Mouse (Mus musculus) layer of hippocampus, postnatal 10 days (tissue): ENCODE measurements around the gene Htra2. TPM values are rescaled to one million over a fixed set of nuclear protein-coding genes. Genes with fewer than 3 reads are reported as not detected.

Source experiments
- DNase-seq, 2 experiments: peaks; one replicate each; pipeline ENCODE4 v3.0.0; 2021; ENCODE audit warnings: low spot score in 2 of 2
- total RNA-seq, 2 experiments: library from RNA; stranded (reverse); gene quantifications; 2 replicates each; pipeline ENCODE4 v1.2.3; 2021

Htra2 gene
- total RNA-seq, 2 experiments from 2014 or later = 68.0 to 70.4 TPM

- DNase-seq = peak; percentile 64 to 69
Measured at GRCm38 (mm10) chr6:83033249-83034185, 21.6 kb downstream of the Htra2 start, which contains the start of the genes Dok1 and Loxl3. TSS of gene Dok1 (minus strand) at chr6:83033471. TSS of gene Loxl3 (plus strand) at chr6:83034173.

GRCm38 (mm10) chr6:83032769-83033191, 22.3 kb downstream of the Htra2 start:
- no peak for DNase-seq

- no peak for DNase-seq
Measured at GRCm38 (mm10) chr6:83031921-83032590, 23.0 kb downstream of the Htra2 start.

GRCm38 (mm10) chr6:83031111-83031510, 24.0 kb downstream of the Htra2 start:
- DNase-seq = no peak

- no peak for DNase-seq
Measured at GRCm38 (mm10) chr6:83029777-83030176, 25.3 kb downstream of the Htra2 start.

GRCm38 (mm10) chr6:83027706-83028105, 27.4 kb downstream of the Htra2 start:
- no peak for DNase-seq

- no peak for DNase-seq
Measured at GRCm38 (mm10) chr6:83027293-83027692, 27.8 kb downstream of the Htra2 start.

GRCm38 (mm10) chr6:83025221-83025620, 29.9 kb downstream of the Htra2 start:
- DNase-seq = no peak

GRCm38 (mm10) chr6:83024421-83024820, 30.7 kb downstream of the Htra2 start:
- no peak for DNase-seq

- DNase-seq = no peak
Measured at GRCm38 (mm10) chr6:83023786-83024185, 31.3 kb downstream of the Htra2 start.

- no peak for DNase-seq
Measured at GRCm38 (mm10) chr6:83023008-83023407, 32.1 kb downstream of the Htra2 start.

GRCm38 (mm10) chr6:83020836-83021593, 34.1 kb downstream of the Htra2 start:
- no peak for DNase-seq

GRCm38 (mm10) chr6:83020121-83020520, 35.0 kb downstream of the Htra2 start:
- DNase-seq = no peak

GRCm38 (mm10) chr6:83019044-83019443, 36.0 kb downstream of the Htra2 start:
- no peak for DNase-seq

GRCm38 (mm10) chr6:83017190-83017589, 37.9 kb downstream of the Htra2 start:
- DNase-seq = no peak

GRCm38 (mm10) chr6:83015749-83016148, 39.3 kb downstream of the Htra2 start:
- no peak for DNase-seq

- no peak for DNase-seq
Measured at GRCm38 (mm10) chr6:83014482-83015466, 40.3 kb downstream of the Htra2 start.

- no peak for DNase-seq
Measured at GRCm38 (mm10) chr6:83013444-83013843, 41.6 kb downstream of the Htra2 start.

GRCm38 (mm10) chr6:83011756-83012155, 43.3 kb downstream of the Htra2 start:
- DNase-seq = no peak

- DNase-seq = no peak
Measured at GRCm38 (mm10) chr6:83011255-83011654, 43.8 kb downstream of the Htra2 start.
